Mouse (Mus musculus): ENCODE data around the gene Sorbs1. TPM values are rescaled to one million over a fixed set of nuclear protein-coding genes. Genes with fewer than 3 reads are reported as not detected.

Sorbs1 gene
- total and polyA plus RNA-seq, 3 experiments, result 2.1 to 6.2 (median 3.6) TPM

DNA sequence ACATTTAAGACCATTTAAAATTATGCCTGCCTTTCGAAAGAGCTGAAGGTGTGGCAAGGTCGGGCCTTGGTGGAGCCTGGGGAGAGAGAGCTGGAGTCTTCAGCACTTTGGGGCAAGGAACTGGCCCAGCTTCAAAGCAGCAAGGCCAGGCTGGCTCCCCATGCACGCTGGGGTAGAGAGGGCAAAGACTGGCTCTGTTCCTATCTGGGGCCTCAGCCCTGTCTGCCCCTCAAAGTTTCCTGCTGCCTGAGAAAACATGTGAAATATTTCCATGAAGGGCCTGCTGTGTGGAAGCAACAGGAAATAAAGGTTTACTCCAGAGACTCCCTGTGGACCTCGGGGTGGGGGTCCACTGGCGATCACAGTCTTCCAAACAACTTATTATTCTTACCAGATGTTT is 88.3 kb downstream of the Sorbs1 start:
- no peaks in the 10 kb centered on the region for H3K79me2 ChIP-seq (replicated peaks; ENCODE audit: control insufficient read depth, extremely low read depth, insufficient read depth, poor library complexity, severe bottlenecking)
- TF ChIP-seq EP300 (IDR thresholded peaks at IDR 0.05; ENCODE audit: low read length) (no peak), KAT2A (IDR thresholded peaks at IDR 0.05; ENCODE audit: insufficient replicate concordance, low read length) (no peak), CHD2 (IDR thresholded peaks at IDR 0.05; ENCODE audit: low read length) (no peak), ETS1 (conservative IDR thresholded peaks at IDR 0.05; ENCODE audit: low read depth, low read length) (no peak), PAX5 (IDR thresholded peaks at IDR 0.05; ENCODE audit: low read length) (no peak), ELF1 (IDR thresholded peaks at IDR 0.05; ENCODE audit: low read depth, low read length) (no peak), NELFE (IDR thresholded peaks at IDR 0.05; ENCODE audit: low read depth, low read length) (no peak), CTCF (conservative IDR thresholded peaks at IDR 0.05 in 1 of 2, IDR thresholded peaks at IDR 0.05 in 1 of 2; ENCODE audit: low read depth in 2 of 2, low read length in 2 of 2) (no peak), MXI1 (IDR thresholded peaks at IDR 0.05; ENCODE audit: low read depth, low read length) (no peak), USF2 (conservative IDR thresholded peaks at IDR 0.05; ENCODE audit: low read depth, low read length) (no peak), E2F4 (IDR thresholded peaks at IDR 0.05; ENCODE audit: insufficient replicate concordance, low read depth, low read length) (no peak), JUN (IDR thresholded peaks at IDR 0.05; ENCODE audit: insufficient read depth, low read depth, low read length) (no peak), RCOR1 (conservative IDR thresholded peaks at IDR 0.05; ENCODE audit: low read depth, low read length) (no peak), SMC3 (IDR thresholded peaks at IDR 0.05; ENCODE audit: low read depth, low read length) (no peak), ZMIZ1 (IDR thresholded peaks at IDR 0.05; ENCODE audit: low read depth, low read length) (no peak), BHLHE40 (IDR thresholded peaks at IDR 0.05; ENCODE audit: low read depth, low read length) (no peak), MAFK (IDR thresholded peaks at IDR 0.05; ENCODE audit: insufficient replicate concordance, low read length) (no peak), SIN3A (IDR thresholded peaks at IDR 0.05; ENCODE audit: low read length) (no peak), MEF2A (IDR thresholded peaks at IDR 0.05; ENCODE audit: borderline replicate concordance, low read depth, low read length) (no peak)
- H3K4me1 ChIP-seq (ENCODE audit: control insufficient read depth in 1 of 2, insufficient read depth in 2 of 2), result peaks cover 0 to 12% of the 10 kb centered on the region in 2 experiments; a peak in 2 of 4 replicates
- no peak overlapping the region for H3K4me2 ChIP-seq (ENCODE audit: insufficient read depth, low read depth, poor library complexity, severe bottlenecking)
- dilution Hi-C loops (cut with MboI; ENCODE audit: extremely low pct_ligation_motif_present, extremely low pct_unique_long_range_greater_than_20kb, low sequenced_read_pairs), result no loop called here
- in situ Hi-C loops (cut with MboI; ENCODE audit: low pct_ligation_motif_present, low pct_unique_long_range_greater_than_20kb, low sequenced_read_pairs), result no loop called here
- H3K9ac ChIP-seq (ENCODE audit: insufficient read depth, low read depth), result no peak overlapping the region
- H3K36me3 ChIP-seq (replicated peaks in 1 of 2; ENCODE audit: control insufficient read depth in 1 of 2, insufficient read depth in 1 of 2, low read length in 1 of 2), result no peaks in the 10 kb centered on the region
- no peaks in the 10 kb centered on the region for H3K9me3 ChIP-seq (replicated peaks; ENCODE audit: low read length)
- H3K27ac ChIP-seq (ENCODE audit: insufficient read depth, low read depth), result no peak overlapping the region
- H3K4me3 ChIP-seq (replicated peaks in 1 of 3; ENCODE audit: low read depth in 2 of 3, low read length in 2 of 3, poor library complexity in 1 of 3), result no peak overlapping the region
- no peak for DNase-seq (ENCODE audit: extremely low read depth)
- no peaks in the 10 kb centered on the region for H3K27me3 ChIP-seq (replicated peaks)

DNA sequence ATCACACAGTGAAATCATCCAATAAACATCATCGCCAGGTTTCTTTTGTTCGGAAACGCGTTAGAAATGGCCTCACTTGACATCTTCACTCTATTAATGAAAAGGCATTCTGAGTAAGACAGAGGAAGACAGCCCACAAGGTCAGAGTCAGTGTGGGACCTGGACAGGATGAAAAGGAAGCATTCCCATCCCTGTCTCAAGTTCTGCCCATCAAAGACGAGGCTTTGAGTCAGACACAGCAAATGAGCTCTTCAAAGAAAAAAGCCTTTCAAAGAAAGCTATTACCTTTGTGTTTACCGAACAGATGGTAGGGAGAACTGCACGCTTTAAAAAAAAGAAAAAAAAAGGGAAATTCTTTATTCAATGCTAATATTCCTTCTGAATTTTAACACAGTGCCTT is 92.5 kb downstream of the Sorbs1 start:
- dilution Hi-C loops (cut with MboI; ENCODE audit: extremely low pct_ligation_motif_present, extremely low pct_unique_long_range_greater_than_20kb, low sequenced_read_pairs) (no loop called here), in situ Hi-C loops (cut with MboI; ENCODE audit: low pct_ligation_motif_present, low pct_unique_long_range_greater_than_20kb, low sequenced_read_pairs) (no loop called here)
- DNase-seq (ENCODE audit: extremely low read depth), result no peak
- H3K4me3 ChIP-seq (replicated peaks in 1 of 3; ENCODE audit: low read depth in 2 of 3, low read length in 2 of 3, poor library complexity in 1 of 3), result no peak overlapping the region
- no peak overlapping the region for H3K27ac ChIP-seq (ENCODE audit: insufficient read depth, low read depth)
- no peak for TF ChIP-seq SIN3A (IDR thresholded peaks at IDR 0.05; ENCODE audit: low read length)
- TF ChIP-seq NRF1 (IDR thresholded peaks at IDR 0.05; ENCODE audit: low read depth, low read length), result no peak
- TF ChIP-seq CHD1 (IDR thresholded peaks at IDR 0.05; ENCODE audit: low read depth, low read length), result no peak
- no peak for TF ChIP-seq E2F4 (IDR thresholded peaks at IDR 0.05; ENCODE audit: insufficient replicate concordance, low read depth, low read length)
- no peak for TF ChIP-seq RCOR1 (conservative IDR thresholded peaks at IDR 0.05; ENCODE audit: low read depth, low read length)
- no peak for TF ChIP-seq JUN (IDR thresholded peaks at IDR 0.05; ENCODE audit: insufficient read depth, low read depth, low read length)
- no peak for TF ChIP-seq POLR2A (IDR thresholded peaks at IDR 0.05; ENCODE audit: low read depth, low read length)
- TF ChIP-seq ELF1 (IDR thresholded peaks at IDR 0.05; ENCODE audit: low read depth, low read length), result no peak
- TF ChIP-seq MAFK (IDR thresholded peaks at IDR 0.05; ENCODE audit: insufficient replicate concordance, low read length), result no peak
- no peak for TF ChIP-seq KAT2A (IDR thresholded peaks at IDR 0.05; ENCODE audit: insufficient replicate concordance, low read length)
- no peak for TF ChIP-seq MYC (IDR thresholded peaks at IDR 0.05; ENCODE audit: low read depth, low read length)
- TF ChIP-seq ZKSCAN1 (IDR thresholded peaks at IDR 0.05; ENCODE audit: borderline replicate concordance, low read depth, low read length), result no peak
- no peak for TF ChIP-seq JUND (conservative IDR thresholded peaks at IDR 0.05; ENCODE audit: low read depth, low read length)
- TF ChIP-seq IRF4 (IDR thresholded peaks at IDR 0.05; ENCODE audit: low read depth, low read length), result no peak
- TF ChIP-seq UBTF (IDR thresholded peaks at IDR 0.05; ENCODE audit: low read depth, low read length), result no peak
- no peak for TF ChIP-seq ZMIZ1 (IDR thresholded peaks at IDR 0.05; ENCODE audit: low read depth, low read length)
- no peak for TF ChIP-seq RAD21 (IDR thresholded peaks at IDR 0.05; ENCODE audit: low read depth, low read length)
- TF ChIP-seq USF1 (IDR thresholded peaks at IDR 0.05; ENCODE audit: low read depth, low read length), result no peak
- H3K4me2 ChIP-seq (ENCODE audit: insufficient read depth, low read depth, poor library complexity, severe bottlenecking), result no peak overlapping the region
- no peaks in the 10 kb centered on the region for H3K79me2 ChIP-seq (replicated peaks; ENCODE audit: control insufficient read depth, extremely low read depth, insufficient read depth, poor library complexity, severe bottlenecking)
- no peak overlapping the region for H3K9ac ChIP-seq (ENCODE audit: insufficient read depth, low read depth)
- no peaks in the 10 kb centered on the region for H3K9me3 ChIP-seq (replicated peaks; ENCODE audit: low read length)
- no peaks in the 10 kb centered on the region for H3K27me3 ChIP-seq (replicated peaks)
- no peaks in the 10 kb centered on the region for H3K36me3 ChIP-seq (replicated peaks in 1 of 2; ENCODE audit: control insufficient read depth in 1 of 2, insufficient read depth in 1 of 2, low read length in 1 of 2)
- H3K4me1 ChIP-seq (ENCODE audit: control insufficient read depth in 1 of 2, insufficient read depth in 2 of 2), result peaks cover 0 to 12% of the 10 kb centered on the region in 2 experiments; a peak in 2 of 4 replicates

Measured in CH12.LX (cell line).